Mouse (Mus musculus) small intestine, adult 2 months (tissue): ENCODE measurements around the gene Chd4. TPM values are rescaled to one million over a fixed set of nuclear protein-coding genes. Genes with fewer than 3 reads are reported as not detected.

Experiments used
- H3K27ac ChIP-seq: fragments of 200-500 bp; 2 replicates; pipeline ENCODE4 v1.5.1; 2012; ENCODE audit warnings: low read depth, low read length, control low read depth, inconsistent platforms; ENCODE audit not compliant: insufficient read depth
- H3K27me3 ChIP-seq: fragments of 200-500 bp; 2 replicates; pipeline ENCODE4 v1.6.1; 2012; ENCODE audit warnings: mild to moderate bottlenecking, moderate library complexity, low read length, inconsistent platforms; ENCODE audit not compliant: control insufficient read depth, insufficient read depth
- H3K36me3 ChIP-seq: fragments of 200-500 bp; 2 replicates; pipeline ENCODE4 v1.6.1; 2012; ENCODE audit warnings: mild to moderate bottlenecking, low read length, control low read depth, inconsistent platforms; ENCODE audit not compliant: control insufficient read depth, insufficient read depth
- H3K4me1 ChIP-seq: fragments of 200-500 bp; 2 replicates; pipeline ENCODE4 v1.6.1; 2012; ENCODE audit warnings: low read length, inconsistent platforms, mixed read lengths; ENCODE audit not compliant: control insufficient read depth, insufficient read depth, insufficient read length
- H3K4me3 ChIP-seq: fragments of 200-500 bp; 2 replicates; pipeline ENCODE4 v1.5.1; 2012; ENCODE audit warnings: low read depth, mild to moderate bottlenecking, control low read depth, inconsistent platforms, low read length, moderate library complexity
- CTCF ChIP-seq: fragments of 200-500 bp; IDR thresholded peaks from 2 replicates; pipeline ENCODE4 v1.5.1; 2012; ENCODE audit warnings: low read depth, mild to moderate bottlenecking, control low read depth, inconsistent platforms, low read length, moderate library complexity, mixed read lengths; ENCODE audit not compliant: insufficient replicate concordance, insufficient read length; ENCODE audit errors: extremely low read depth
- POLR2A ChIP-seq: fragments of 200-500 bp; IDR thresholded peaks from 2 replicates; pipeline ENCODE4 v1.6.1; 2012; ENCODE audit warnings: low read depth, mild to moderate bottlenecking, control low read depth, inconsistent platforms, low read length, moderate library complexity
- WGBS: fragments of 180-500 bp; shearing (Covaris S2); methylation state at CpG from one replicate; pipeline ENCODE4 v1.1.7; 2018; 5-methylcytosine and 5-hydroxymethylcytosine counted together
- polyA plus RNA-seq: library from polyadenylated mRNA; depleted of rRNA; stranded (reverse); fragments of >200 nt; gene quantifications from 2 replicates; pipeline ENCODE4 v1.2.3, GENCODE M21; 2012

Chd4 gene
- polyA plus RNA-seq, 1 experiment: 64.3 TPM

DNA sequence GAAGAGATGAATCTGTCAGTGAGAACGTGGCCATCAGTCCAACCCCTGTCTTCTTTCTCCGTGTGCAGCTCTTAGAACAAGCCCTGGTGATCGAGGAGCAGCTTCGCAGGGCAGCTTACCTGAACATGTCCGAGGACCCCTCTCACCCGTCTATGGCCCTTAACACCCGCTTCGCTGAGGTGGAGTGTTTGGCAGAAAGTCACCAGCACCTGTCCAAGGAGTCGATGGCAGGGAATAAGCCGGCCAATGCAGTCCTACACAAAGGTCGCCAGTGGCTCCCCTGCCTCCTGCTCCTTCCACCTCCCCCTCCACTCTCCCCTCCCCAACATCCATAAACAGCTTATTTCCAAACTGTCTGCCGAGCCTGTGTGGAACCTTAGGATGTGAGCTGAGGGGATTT, 32.9 kb downstream of the Chd4 start:
- Histone ChIP-seq H3K4me3 (no peak overlapping the region), H3K4me1 (no peaks in the 10 kb centered on the region; the same call in 1 of the 2 replicates), H3K27ac (no peak overlapping the region), H3K36me3 (peaks cover 46% of the 10 kb centered on the region), H3K27me3 (no peaks in the 10 kb centered on the region)
- 89% methylated on average over 12 of the region's 12 CpGs for WGBS
- no peak for TF ChIP-seq POLR2A
- TF ChIP-seq CTCF: no peak

DNA sequence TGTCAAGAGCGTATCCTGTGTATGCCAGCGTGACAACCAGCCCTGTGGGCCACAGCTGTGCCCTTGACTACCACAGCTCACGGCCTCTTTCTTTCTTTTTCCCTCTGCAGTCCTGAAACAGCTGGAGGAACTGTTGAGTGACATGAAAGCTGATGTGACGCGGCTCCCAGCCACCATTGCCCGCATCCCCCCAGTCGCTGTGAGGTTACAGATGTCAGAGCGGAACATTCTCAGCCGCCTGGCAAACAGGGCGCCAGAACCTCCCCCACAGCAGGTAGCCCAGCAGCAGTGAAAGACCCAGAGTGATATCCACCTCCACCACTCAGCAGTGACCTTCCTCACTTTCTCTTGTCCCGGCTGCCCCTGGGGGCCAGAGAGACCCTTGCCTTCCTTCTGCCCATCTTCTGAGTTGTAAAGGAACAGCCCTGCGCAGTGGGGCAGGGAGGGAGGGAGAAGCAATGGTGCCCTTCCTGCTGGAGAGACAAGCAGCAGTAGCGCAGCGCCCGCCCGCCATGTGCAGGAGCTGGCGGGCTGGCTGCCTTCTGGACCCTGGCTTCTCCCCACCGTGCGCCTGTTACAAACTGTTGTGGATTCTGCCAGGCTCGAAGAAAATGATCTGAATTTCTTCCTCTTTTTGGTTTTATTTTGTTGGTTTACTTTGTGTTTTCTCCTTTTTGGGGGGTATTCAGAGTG, 34.1 kb downstream of the Chd4 start:
- H3K27ac ChIP-seq: no peak overlapping the region
- peaks cover 38% of the 10 kb centered on the region for H3K36me3 ChIP-seq
- WGBS: 91% methylated on average over 20 of the region's 20 CpGs
- TF ChIP-seq POLR2A: no peak
- no peak for TF ChIP-seq CTCF
- H3K27me3 ChIP-seq: no peaks in the 10 kb centered on the region
- H3K4me1 ChIP-seq: no peaks in the 10 kb centered on the region; the same call in 1 of the 2 replicates
- no peak overlapping the region for H3K4me3 ChIP-seq

DNA sequence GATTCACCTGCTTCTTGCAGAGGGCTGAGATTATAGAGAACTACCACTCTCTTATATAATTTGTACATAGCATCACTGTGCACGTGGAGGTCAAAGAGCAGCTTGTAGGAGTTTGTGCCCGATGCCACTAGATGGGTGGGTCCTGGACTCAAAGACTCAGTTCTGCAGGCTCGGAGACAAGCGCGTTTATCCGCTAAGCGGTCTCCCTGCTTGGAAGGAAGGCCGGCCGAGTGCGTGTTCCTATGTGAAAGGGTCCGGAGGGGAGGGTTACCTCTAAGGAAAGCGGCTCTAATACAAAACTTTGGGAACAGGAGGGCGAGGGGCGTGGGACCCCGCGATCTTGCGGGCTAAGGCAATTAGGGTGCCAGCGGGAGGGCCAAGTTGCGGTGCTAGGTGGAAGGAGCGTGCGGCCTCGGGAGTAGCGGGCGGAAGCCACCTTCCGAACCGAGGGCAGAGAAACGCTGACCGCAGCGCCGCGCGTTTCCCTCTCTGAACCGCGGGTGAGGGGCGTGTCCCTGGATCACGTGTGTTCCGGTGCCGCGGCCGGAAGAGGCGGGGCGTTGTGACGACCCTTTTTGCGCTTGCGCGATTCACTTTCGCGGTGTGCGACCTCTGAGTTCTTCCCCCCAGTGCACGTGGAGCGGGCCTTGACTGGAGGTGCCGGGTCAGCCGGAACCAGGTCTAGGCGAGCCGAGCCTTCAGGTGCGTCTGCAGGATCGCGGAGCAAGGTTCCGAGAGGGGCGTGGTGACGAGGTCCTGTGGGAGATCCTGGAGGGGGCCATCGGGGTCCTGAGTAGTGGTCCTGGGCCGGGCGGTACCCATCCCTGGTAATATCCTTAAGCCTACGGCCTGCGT, 35.7 kb downstream of the Chd4 start, which contains the start of gene Nop2:
Gene Nop2 (plus strand): TSS at position 608 of the 855 bp plus-strand sequence.
- no peaks in the 10 kb centered on the region for H3K27me3 ChIP-seq
- no peaks in the 10 kb centered on the region; the same call in 1 of the 2 replicates for H3K4me1 ChIP-seq
- peak within 1 kb of the TSS; percentile 77 for H3K4me3 ChIP-seq
- WGBS: under 1% methylated on average over 65 of the region's 66 CpGs
- TF ChIP-seq POLR2A: peak; percentile 54
- TF ChIP-seq CTCF: no peak
- peaks cover 32% of the 10 kb centered on the region for H3K36me3 ChIP-seq
- H3K27ac ChIP-seq: peak within 1 kb of the TSS; percentile 96

DNA sequence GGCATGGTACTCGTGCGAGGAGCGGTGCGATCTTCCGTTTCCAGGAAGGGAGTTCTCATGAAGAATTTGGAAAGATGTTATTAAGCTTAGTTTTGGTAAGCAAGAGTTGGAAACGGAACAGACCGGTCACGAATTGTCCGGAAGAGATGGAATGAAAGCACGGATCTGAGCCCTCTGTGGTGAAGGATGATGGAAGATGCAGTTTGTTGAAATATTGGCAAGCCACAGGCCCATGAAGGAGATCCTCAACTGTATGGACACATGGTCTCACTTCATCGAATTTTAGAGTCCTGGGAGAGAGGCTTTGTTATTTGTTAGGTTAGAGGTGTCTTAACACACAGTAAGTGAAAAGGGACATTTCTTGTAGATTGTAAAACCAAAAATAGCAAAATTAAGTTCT, 36.7 kb downstream of the Chd4 start:
- no peaks in the 10 kb centered on the region for H3K27me3 ChIP-seq
- peaks cover 41% of the 10 kb centered on the region for H3K36me3 ChIP-seq
- H3K27ac ChIP-seq: no peak overlapping the region
- no peaks in the 10 kb centered on the region; the same call in 1 of the 2 replicates for H3K4me1 ChIP-seq
- TF ChIP-seq CTCF (no peak), POLR2A (no peak)
- WGBS: 2% methylated on average over 11 of the region's 11 CpGs
- H3K4me3 ChIP-seq: peak overlapping the region; percentile 77

DNA sequence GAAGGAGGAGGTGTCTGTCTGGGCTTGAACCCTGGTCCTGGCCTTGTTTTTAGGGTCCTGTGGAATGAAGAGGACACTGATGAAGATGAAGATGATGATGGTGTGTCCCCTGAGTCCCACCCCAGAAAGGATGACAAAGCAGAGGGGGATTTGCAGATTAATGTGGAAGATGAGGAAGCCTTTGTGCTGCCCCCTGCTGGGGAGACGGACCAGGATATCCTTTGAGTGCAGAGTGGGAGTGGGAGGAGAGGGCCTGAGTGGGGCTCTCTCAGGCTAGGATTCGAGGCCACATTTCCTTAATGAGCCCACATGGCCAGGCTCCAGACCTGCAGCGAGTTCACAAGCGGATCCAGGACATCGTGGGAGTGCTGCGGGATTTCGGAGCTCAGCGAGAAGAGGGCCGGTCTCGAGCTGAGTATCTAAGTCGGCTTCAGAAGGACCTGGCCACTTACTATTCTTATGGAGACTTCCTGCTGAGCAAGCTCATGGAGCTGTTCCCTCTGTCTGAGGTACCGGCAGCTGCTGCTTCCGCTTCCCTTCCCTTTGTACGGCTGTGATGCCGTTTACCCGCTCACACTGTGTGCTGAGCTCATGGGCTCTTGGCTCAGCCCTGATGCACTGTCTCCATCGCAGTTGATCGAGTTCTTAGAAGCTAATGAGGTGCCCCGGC, 41.4 kb downstream of the Chd4 start:
- H3K27me3 ChIP-seq: no peaks in the 10 kb centered on the region
- no peak overlapping the region for H3K4me3 ChIP-seq
- 90% methylated on average over 19 of the region's 19 CpGs for WGBS
- TF ChIP-seq CTCF (peak; percentile 64; the same call in 1 of the 2 replicates), POLR2A (no peak)
- peaks cover 59% of the 10 kb centered on the region for H3K36me3 ChIP-seq
- no peaks in the 10 kb centered on the region; the same call in 1 of the 2 replicates for H3K4me1 ChIP-seq
- no peak overlapping the region for H3K27ac ChIP-seq

DNA sequence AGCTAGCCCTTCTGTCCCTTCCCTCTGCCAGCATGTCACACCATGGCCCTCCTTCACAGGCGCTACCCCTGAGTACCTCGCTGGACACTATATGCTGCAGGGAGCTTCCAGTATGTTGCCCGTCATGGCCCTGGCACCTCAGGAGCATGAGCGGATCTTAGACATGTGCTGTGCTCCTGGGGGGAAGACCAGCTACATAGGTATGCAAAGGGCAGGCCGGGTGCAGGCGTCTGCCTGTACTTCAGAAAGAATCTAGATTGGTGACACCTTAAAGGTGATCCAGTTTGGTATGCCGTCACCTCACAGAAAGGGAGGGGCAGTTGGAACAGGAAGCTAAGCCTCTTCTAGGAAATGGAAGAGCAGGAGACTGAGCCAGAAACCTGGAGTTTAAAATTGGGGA, 44.0 kb downstream of the Chd4 start:
- H3K27me3 ChIP-seq: no peaks in the 10 kb centered on the region
- 90% methylated on average over 7 of the region's 7 CpGs for WGBS
- no peak overlapping the region for H3K27ac ChIP-seq
- H3K4me1 ChIP-seq: no peaks in the 10 kb centered on the region
- H3K4me3 ChIP-seq: no peak overlapping the region
- TF ChIP-seq POLR2A (no peak), CTCF (no peak)
- peaks cover 53% of the 10 kb centered on the region for H3K36me3 ChIP-seq

DNA sequence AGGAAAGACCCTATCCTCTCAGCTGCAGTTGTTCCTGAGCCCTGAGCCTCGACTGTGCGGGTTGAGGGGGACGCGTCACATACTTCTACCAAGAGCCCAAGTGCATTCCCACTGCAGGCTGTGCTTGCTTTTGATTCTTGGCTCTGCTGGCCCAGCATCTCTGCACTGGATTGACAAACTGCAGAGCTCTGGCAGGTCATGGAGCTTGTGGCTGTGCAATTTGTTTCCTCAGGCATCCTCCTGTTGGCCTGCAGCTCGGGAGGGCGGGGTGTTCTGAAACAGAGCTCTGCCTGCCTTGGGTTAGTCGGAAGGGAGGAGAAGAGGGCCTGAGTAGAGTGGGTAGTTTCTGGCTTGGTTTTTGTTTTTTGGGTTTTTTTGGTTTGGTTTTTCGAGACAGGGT, 46.7 kb downstream of the Chd4 start:
- Histone ChIP-seq H3K4me3 (no peak overlapping the region), H3K27ac (no peak overlapping the region), H3K36me3 (peaks cover 38% of the 10 kb centered on the region), H3K4me1 (no peaks in the 10 kb centered on the region), H3K27me3 (no peaks in the 10 kb centered on the region)
- WGBS: 83% methylated on average over 8 of the region's 8 CpGs
- TF ChIP-seq CTCF (no peak), POLR2A (no peak)
